Mouse (Mus musculus) v-Abl transformed pro-B cells (cell line): Measurements from ENCODE around the gene Epb41l5.

Experiments
- in situ Hi-C, 2 experiments: fragments of 400-800 bp; cut with MboI; formaldehyde crosslinking; loops; one replicate each; pipeline ENCODE4 v1.15.1; 2025; ENCODE audit not compliant: unreplicated experiment in 2 of 2

The Epb41l5 gene

DNA sequence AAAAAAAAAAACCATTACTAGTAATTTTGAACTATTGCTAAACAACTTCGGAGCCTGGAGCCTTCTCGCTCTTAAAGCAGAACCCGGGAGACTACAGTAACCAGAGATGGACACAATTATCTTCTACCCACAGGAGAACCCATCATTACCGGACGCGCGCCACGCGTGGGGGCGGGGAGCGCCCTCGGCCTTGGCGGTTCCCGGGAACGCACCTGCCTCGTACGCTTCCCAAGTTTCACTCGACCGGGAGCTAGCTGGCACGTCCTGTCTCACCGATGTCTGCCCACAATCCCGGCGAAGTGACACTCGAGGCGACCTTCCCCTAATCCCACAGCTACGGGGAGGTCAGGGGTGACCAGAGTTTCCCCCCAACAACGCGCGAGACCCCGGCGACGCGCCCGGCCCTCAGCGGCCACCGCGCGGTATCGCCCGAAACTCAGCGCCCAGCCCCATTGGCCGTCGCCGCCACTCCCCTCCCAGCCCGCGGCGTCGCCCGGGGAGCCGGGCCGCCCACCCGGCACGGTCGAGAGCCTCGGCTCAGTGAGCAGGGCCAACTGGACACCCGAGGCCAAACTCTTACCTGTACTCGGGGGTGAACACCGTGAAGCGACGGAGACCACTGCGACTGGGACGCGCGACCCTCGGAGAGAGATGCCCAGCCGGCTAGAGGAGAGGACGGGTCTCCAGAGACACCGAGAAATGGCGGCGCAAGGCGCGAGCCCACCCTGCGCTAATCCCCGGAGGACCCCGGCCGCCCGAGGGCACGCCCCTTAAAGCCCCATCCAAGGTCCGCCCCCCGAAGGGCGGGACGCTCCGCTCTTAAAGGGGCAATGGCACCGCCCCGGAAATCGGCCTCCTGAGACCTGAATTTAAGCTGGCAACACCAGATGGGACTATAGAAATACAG, at the start of gene Epb41l5:
Epb41l5 (minus strand) TSS at position 796 of the 907 bp plus-strand sequence.
- in situ Hi-C loops: no loop called here

DNA sequence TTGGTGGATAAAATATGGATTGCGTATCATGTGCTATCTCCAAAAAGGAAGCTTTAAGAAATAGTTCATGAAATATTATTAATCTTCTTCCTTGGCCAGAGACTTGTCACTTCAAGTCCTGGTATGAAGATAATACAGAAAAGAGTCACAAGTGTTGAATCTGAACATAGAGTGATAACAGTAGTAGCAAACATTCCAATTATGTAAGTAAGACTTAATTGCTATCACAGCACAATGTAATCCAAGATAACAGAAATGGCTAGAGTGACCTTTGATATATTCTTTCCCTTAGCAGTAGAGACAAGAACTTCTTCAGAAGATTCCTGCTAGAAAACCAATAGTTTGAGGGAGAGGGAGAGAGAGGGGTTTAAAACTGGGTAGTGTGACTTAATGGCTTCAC, 48.1 kb upstream of the Epb41l5 start:
- in situ Hi-C loops: no loop called here

- in situ Hi-C loops: no loop called here
These were observed 37.2 kb upstream of the Epb41l5 start for GRCm38 (mm10) chr1:119685773-119686558.

DNA sequence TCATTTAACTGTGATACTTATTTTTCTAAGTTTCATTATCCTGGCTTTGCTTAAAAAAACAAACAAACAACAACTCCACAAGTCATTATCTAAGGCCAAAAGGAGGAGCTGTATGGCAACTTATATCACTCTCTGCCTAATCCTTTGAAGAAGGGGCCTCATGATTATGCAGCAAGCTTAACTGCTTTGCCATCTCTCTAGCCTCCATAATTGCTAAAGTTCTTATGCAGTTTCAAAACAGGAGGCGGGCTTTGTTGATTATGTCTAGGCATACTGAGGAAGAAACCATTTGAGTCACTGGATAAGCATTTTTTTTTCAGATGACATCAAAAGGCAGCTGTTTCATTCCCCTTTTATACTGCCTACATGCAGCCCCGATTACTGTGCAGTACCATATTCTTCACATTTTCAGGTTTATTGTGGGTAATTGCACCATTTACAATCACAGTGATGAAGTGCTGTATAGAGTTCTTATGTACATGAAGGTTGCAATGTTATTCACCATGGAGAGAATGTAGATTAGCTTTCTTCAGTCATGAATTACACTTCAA, 32.9 kb upstream of the Epb41l5 start:
- in situ Hi-C loops: no loop called here

GRCm38 (mm10) chr1:119674984-119675383, 26.2 kb upstream of the Epb41l5 start:
- in situ Hi-C loops: loop anchor here (5.0 to 10.0 kb wide), 4 partner anchors 123 to 220 kb away; no protein-coding TSS in a partner anchor

DNA sequence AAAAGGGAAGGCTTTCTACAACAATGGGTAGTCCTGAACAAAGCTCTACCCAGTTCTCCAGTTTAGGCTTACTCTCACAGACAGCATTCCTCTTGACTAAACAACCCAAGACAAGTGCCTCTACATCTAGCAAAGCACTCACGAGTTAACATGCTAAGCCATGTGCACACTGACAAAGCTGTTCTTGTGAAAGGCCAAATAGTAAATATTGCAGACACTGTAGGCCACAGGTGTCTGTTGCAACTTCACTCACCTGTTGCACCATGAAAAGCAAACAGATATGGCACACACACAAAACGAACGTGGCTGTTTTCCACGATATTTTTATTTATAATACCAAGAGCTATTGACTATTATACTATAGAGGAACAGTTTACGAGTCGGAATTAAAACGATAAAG, 18.1 kb upstream of the Epb41l5 start:
- in situ Hi-C loops: no loop called here

DNA sequence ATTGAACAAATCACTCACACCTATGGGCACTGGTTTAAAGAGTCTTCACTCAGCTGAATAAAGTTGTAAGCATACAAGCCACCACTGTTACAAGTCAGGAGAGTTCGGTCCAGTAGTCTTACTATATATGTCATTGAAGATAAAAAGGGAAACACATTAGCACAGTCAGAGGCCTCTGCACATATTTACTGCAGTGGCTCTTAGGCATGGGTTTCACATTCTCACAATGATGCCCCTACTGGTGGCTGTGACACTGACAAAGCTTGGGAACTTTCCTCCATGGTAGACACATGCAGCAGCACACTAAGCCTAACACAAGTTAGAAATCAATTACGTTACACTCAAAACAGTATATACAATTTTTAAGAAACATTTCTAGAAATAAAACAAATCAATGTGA, 5.5 kb upstream of the Epb41l5 start:
- in situ Hi-C loops: no loop called here

- in situ Hi-C loops: no loop called here
These were observed 1.6 kb upstream of the Epb41l5 start for GRCm38 (mm10) chr1:119650386-119650785.

- in situ Hi-C loops: no loop called here
These were observed 827 bp upstream of the Epb41l5 start for GRCm38 (mm10) chr1:119649627-119650026.

- in situ Hi-C loops: no loop called here
These were observed 2.4 kb downstream of the Epb41l5 start for GRCm38 (mm10) chr1:119646356-119646755.

- in situ Hi-C loops: no loop called here
These were observed 6.4 kb downstream of the Epb41l5 start for GRCm38 (mm10) chr1:119642367-119642766.

- in situ Hi-C loops: no loop called here
These were observed 7.5 kb downstream of the Epb41l5 start for GRCm38 (mm10) chr1:119641090-119641812.

DNA sequence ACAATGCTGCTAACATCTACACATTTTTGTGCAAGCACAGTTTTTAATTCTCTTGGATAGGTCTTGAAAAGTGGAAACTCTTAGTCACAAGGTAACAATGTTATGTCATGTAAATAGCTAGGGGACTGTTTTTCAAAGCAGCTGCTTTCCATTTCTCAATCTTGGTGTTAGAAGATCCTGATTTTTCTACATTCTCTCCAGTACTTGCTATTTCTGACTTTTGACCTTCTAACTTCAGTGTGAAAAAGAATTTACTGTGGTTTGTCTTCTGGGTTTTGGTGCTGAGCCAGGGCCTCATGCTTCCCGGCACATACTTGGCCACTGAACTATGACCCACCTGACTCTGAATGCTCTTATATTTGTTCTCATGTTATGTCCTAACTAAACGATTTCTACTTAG, 8.8 kb downstream of the Epb41l5 start:
- in situ Hi-C loops: no loop called here

DNA sequence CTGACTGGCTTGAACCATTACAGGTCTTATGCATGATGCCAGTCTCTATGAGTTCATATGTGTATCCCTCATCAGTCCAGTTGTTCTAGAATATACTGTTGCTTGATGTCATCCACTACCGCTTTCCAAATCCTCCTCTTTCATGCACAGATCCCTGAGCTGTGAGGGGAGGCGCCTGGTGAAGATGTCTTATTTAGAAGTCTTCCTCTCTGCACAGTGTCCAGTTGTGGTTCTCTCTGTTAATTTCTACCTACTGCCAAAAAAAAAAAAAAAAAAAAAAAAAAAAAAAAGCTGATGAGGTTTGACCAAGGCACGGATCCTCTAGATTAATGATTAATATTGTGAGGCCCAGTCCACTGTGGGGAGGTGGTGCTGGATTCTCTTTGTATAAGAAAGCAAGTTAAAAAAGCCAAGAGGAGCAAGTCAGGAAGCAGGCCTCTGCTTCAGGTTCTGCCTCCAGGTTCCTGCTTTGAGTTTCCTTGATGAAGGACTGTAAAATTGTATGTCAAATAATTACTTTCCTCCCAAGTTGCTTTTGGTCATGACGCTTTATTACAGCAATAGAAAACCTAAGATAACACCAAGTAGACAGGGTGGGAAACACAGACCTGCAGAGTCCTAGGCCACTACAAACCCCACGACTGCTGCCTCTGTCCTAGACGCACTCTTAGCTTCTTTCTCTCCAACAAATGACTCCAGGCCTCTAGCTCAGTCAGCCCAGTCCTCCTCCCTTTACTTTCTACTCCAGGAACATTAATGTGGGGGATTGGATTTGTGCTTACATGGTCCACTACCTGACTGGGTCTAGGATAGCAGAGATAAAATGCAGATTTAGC, 11.4 kb downstream of the Epb41l5 start:
- in situ Hi-C loops: no loop called here

- in situ Hi-C loops: no loop called here
These were observed 14.1 kb downstream of the Epb41l5 start for GRCm38 (mm10) chr1:119634746-119635145.

DNA sequence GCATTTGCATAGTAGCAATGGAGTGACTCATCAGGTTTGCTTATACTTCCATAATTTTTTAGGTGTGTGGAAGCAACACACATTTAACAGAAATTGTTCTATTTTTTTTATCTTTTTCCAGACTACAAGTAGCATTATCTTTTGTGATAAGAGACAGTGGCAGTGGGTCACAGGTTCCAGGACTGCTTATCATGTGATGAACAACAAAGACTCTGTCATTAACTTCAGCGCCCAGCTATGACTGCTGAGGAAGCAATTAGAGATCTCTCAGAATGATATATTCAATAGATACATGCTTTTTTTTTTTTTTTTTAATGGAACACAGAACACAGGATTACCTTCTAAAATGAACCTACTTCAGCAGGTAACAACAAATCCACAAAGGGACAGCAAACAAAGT, 18.4 kb downstream of the Epb41l5 start:
- in situ Hi-C loops: no loop called here

DNA sequence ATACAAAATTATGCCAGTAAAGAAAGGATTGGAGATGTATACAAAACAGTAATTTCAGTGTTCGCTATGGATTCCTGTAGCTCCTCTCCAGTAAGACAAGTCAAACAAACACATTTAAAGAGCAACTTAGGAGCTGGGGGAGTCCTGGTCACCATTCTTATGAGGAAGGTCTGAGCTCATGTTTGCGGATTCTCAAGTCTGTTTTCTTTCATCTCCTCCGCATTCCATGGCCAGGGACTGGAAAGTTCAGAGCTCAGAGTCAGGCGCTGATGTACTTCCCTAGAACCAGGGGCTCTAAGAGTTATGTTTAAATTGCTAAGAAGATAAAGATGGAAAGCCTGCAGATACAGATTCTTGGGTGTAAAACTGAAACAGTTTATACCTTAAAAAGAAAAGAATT, 22.0 kb downstream of the Epb41l5 start:
- in situ Hi-C loops: no loop called here

GRCm38 (mm10) chr1:119624444-119624843, 24.4 kb downstream of the Epb41l5 start:
- in situ Hi-C loops: no loop called here

GRCm38 (mm10) chr1:119605396-119605795, 43.4 kb downstream of the Epb41l5 start:
- in situ Hi-C loops: no loop called here

GRCm38 (mm10) chr1:119602448-119602847, 46.4 kb downstream of the Epb41l5 start:
- in situ Hi-C loops: no loop called here
